Mouse (Mus musculus) forebrain, embryonic 12.5 days (tissue): ENCODE measurements at regions not wholly inside any gene's neighbourhood (a gene's known extent, or its start where the extent isn't known, plus 50 kb on each side); places are given as distances from the start of the nearest gene placed in this dataset.

Experiments used
- ATAC-seq: fragments of 200-750 bp; cut with Nextera tagmentation; 2 replicates; pipeline ENCODE4 v1.8.0; 2017; ENCODE audit warnings: moderate TSS enrichment; ENCODE audit not compliant: low FRiP score
- H3K27ac ChIP-seq: fragments of 300-500 bp; sonication (generic); 2 replicates; pipeline ENCODE4 v1.5.1; 2016; ENCODE audit warnings: mild to moderate bottlenecking
- H3K27me3 ChIP-seq: fragments of 300-500 bp; sonication (generic); 2 replicates; pipeline ENCODE4 v1.6.1; 2016; ENCODE audit warnings: mild to moderate bottlenecking
- H3K36me3 ChIP-seq: fragments of 300-500 bp; sonication (generic); replicated peaks from 2 replicates; pipeline ENCODE4 v1.6.1; 2016; ENCODE audit warnings: mild to moderate bottlenecking
- H3K4me1 ChIP-seq: fragments of 300-500 bp; sonication (generic); 2 replicates; pipeline ENCODE4 v1.6.1; 2016
- H3K4me2 ChIP-seq: fragments of 300-500 bp; sonication (generic); 2 replicates; pipeline ENCODE4 v1.6.1; 2016; ENCODE audit warnings: mild to moderate bottlenecking, moderate library complexity
- H3K4me3 ChIP-seq: fragments of 300-500 bp; sonication (generic); replicated peaks from 2 replicates; pipeline ENCODE4 v1.5.1; 2016; ENCODE audit warnings: mild to moderate bottlenecking
- H3K9ac ChIP-seq: fragments of 300-500 bp; sonication (generic); 2 replicates; pipeline ENCODE4 v1.6.1; 2016; ENCODE audit warnings: mild to moderate bottlenecking
- H3K9me3 ChIP-seq: fragments of 300-500 bp; sonication (generic); 2 replicates; pipeline ENCODE4 v1.6.1; 2016
- WGBS: fragments of 180-500 bp; shearing (Covaris S2); methylation state at CpG from one replicate; pipeline ENCODE4 v1.1.7; 2016; 5-methylcytosine and 5-hydroxymethylcytosine counted together

- Histone ChIP-seq H3K4me1 (no peaks in the 10 kb centered on the region), H3K27me3 (no peaks in the 10 kb centered on the region), H3K4me3 (no peak overlapping the region), H3K27ac (no peak overlapping the region), H3K9me3 (no peaks in the 10 kb centered on the region), H3K9ac (no peak overlapping the region), H3K4me2 (no peak overlapping the region), H3K36me3 (no peaks in the 10 kb centered on the region)
- WGBS: 74% methylated on average over 4 of the region's 4 CpGs
- no peak for ATAC-seq
Observed at GRCm38 (mm10) chr1:76880783-76881145, 634.1 kb downstream of the Epha4 start.

DNA sequence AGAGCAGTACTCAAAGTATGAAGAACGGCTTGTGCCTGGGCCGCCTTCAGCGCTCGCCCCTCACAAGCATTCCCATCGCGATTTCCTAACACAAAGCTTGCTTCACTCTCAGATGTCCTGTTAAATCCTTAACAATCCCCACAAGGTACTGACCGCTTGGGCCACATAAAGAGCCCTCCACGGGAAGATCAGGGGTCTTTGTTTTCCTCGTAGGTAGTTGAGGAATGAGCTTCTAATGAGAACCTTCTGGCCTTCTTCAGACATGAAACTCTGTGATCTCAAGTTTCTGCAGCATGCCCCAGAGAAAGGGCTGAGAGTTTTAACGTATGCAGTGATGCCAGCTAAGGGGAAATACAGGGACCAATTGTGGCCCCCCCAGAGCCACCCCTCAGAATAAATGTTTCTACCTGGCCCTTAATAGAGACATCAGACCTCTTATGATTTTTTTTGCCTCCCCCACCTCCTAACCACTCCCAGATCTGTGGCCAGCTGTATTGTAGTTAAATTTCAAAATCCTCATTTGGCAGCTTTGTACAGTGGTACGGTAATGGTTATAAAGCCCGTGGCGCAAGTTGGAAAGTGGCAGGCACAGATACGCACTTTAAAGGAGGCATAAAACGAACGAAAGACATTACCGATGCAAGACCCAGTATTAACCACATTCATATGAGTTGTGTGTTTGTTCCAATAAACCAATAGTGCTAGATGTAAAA lies 618.6 kb downstream of the Epha4 start:
- H3K9me3 ChIP-seq: no peaks in the 10 kb centered on the region
- no peaks in the 10 kb centered on the region for H3K4me1 ChIP-seq
- 47% methylated on average over 17 of the region's 17 CpGs for WGBS
- H3K27me3 ChIP-seq: 0 out of 2 replicates have a peak, but pooled peaks cover 3% of the 10 kb centered on the region
- no peak overlapping the region for H3K4me3 ChIP-seq
- no peak overlapping the region for H3K9ac ChIP-seq
- no peak overlapping the region for H3K27ac ChIP-seq
- ATAC-seq: no peak
- H3K4me2 ChIP-seq: no peak overlapping the region
- no peaks in the 10 kb centered on the region for H3K36me3 ChIP-seq

DNA sequence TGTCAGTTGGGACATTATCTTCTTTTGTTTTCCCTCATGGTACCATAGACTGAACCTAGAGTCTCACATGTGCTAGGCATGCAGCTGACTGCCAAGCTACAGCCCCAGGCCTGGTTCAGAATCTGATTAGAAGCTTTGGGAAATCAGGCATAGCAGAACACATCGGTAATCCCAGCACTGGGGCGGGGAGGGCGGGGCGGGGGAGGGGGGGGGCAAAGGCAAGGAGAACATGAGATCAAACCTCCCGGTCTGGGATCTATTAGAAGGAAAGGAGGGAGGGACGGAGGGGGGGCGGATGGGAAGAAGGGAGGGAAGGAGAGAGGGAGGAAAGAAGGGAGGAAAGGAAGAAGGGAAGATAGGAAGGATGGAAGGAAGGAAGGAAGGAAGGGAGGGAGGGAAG lies 617.5 kb downstream of the Epha4 start:
- ATAC-seq: no peak
- H3K4me1 ChIP-seq: no peaks in the 10 kb centered on the region
- H3K4me3 ChIP-seq: no peak overlapping the region
- 59% methylated on average over 5 of the region's 7 CpGs for WGBS
- no peak overlapping the region for H3K27ac ChIP-seq
- no peaks in the 10 kb centered on the region for H3K9me3 ChIP-seq
- H3K36me3 ChIP-seq: no peaks in the 10 kb centered on the region
- no peak overlapping the region for H3K9ac ChIP-seq
- 0 out of 2 replicates have a peak, but pooled peaks cover 3% of the 10 kb centered on the region for H3K27me3 ChIP-seq
- H3K4me2 ChIP-seq: no peak overlapping the region

DNA sequence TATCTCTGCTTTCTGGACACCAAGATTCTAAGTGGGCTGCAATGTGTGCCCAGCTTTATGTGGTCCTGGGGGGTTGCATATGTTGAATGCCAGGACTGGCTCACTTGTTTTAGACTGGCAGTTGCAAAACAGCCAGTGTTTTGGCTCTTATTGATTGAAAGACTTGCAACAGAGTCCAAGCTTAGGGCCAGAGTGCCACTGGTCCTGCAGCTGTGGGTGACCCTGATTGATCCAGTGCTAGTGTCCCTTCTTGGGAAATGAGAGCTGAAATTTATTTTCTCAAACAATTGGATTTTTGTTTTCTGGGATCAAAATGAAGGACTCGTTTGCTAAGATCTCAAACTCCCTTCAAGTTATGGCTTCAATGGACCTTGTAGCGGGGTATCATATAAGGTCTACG lies 603.4 kb downstream of the Epha4 start:
- Histone ChIP-seq H3K4me3 (no peak overlapping the region), H3K27me3 (no peaks in the 10 kb centered on the region), H3K27ac (no peak overlapping the region), H3K9me3 (no peaks in the 10 kb centered on the region), H3K4me1 (no peaks in the 10 kb centered on the region), H3K9ac (no peak overlapping the region), H3K4me2 (no peak overlapping the region), H3K36me3 (no peaks in the 10 kb centered on the region)
- WGBS: 88% methylated on average over 3 of the region's 3 CpGs
- no peak for ATAC-seq

DNA sequence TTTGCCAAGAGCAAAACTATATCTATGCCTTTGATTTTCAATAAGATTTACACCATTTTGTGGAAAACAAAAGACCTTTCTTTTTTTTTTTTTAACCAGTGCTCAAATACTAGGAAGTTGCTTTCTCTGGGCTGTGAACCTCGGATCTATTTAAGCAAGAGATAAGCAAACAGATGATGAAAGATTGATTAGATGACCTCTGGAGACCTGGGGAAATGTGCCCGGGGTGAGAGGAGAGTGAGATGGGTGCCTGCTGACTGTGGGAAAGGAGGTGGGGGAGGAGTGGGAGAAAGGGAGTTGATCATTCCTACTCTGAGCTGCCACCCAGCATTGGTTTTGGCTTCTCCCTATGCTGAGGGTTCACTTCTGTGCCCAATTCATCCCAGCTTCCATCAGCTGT lies 595.3 kb downstream of the Epha4 start:
- H3K9ac ChIP-seq: no peak overlapping the region
- no peaks in the 10 kb centered on the region for H3K27me3 ChIP-seq
- H3K4me1 ChIP-seq: no peaks in the 10 kb centered on the region
- WGBS: 67% methylated on average over 2 of the region's 2 CpGs
- no peak overlapping the region for H3K4me3 ChIP-seq
- H3K36me3 ChIP-seq: no peaks in the 10 kb centered on the region
- H3K9me3 ChIP-seq: no peaks in the 10 kb centered on the region
- ATAC-seq: no peak
- no peak overlapping the region for H3K27ac ChIP-seq
- no peak overlapping the region for H3K4me2 ChIP-seq

DNA sequence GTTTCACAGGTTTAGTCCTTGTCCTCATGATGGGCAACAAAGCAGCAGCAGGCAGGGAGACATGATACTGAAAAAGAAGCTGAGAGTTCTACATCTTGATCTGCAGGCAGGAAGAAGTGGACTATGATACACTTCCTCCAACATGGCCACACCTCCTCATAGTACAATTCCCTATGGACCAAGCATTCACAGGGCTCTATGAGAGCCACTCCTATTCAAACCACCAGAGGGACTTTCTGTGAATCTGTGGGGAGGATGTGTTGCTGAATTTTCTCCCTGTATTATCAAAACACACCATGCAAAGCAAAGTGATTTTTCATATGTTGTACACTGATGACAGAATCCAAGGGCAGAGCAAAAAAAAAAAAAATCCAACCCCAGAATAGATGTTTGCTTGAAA lies 594.3 kb downstream of the Epha4 start:
- no peak for ATAC-seq
- H3K4me3 ChIP-seq: no peak overlapping the region

DNA sequence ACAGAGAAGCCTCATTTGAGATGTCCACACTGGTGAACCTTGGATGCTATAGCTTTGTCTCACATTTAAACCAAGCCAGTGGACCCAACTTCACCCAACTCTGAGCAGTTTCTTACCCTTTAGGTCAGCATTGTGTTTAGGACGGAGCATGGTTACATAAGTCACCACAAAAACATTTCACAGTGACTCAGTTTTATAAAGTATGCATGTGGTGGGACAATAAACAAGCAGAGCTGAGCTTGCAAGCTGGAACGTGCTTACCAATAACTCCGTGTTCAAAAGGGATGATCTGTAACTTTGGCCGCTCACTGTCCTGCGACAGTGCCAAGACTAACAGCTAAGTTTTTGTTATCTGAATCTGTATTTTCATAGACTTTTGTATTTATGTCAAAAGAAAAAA lies 587.8 kb downstream of the Epha4 start:
- 83% methylated on average over 5 of the region's 5 CpGs for whole genome bisulfite sequencing
- ATAC-seq: no peak

More for the DNA sequence above, 594.3 kb downstream of the Epha4 start:
- no peak overlapping the region for H3K4me2 ChIP-seq
- 0 out of 2 replicates have a peak, but pooled peaks cover 5% of the 10 kb centered on the region for H3K4me1 ChIP-seq
- H3K9me3 ChIP-seq: no peaks in the 10 kb centered on the region
- no peaks in the 10 kb centered on the region for H3K36me3 ChIP-seq
- H3K27me3 ChIP-seq: no peaks in the 10 kb centered on the region
- H3K9ac ChIP-seq: no peak overlapping the region
- no peak overlapping the region for H3K27ac ChIP-seq

DNA sequence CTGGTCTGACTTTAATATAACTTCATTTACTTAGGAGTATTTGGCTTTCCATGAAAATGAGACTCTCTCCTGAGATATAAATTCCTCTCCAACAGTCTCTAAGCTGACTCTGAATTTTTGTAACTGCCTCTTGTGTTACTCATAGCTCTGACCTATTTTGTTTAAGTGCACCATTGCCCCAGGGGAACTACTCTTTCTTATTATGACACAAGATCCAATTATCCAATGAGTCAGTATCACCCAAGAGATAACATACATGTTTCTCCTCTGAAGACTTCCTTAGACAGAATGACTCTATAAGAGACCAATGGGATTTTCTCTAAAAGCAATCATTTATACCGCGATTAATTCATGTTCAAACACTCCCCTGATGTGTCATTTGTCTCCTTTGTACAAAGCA lies 586.9 kb downstream of the Epha4 start:
- no peak for ATAC-seq
- Histone ChIP-seq H3K4me1 (0 out of 2 replicates have a peak, but pooled peaks cover 5% of the 10 kb centered on the region), H3K27me3 (no peaks in the 10 kb centered on the region), H3K4me3 (no peak overlapping the region), H3K9ac (no peak overlapping the region), H3K27ac (no peak overlapping the region), H3K9me3 (no peaks in the 10 kb centered on the region), H3K4me2 (no peak overlapping the region), H3K36me3 (no peaks in the 10 kb centered on the region)
- 83% methylated on average over 2 of the region's 2 CpGs for WGBS

More for the DNA sequence above, 587.8 kb downstream of the Epha4 start:
- Histone ChIP-seq H3K4me1 (0 out of 2 replicates have a peak, but pooled peaks cover 5% of the 10 kb centered on the region), H3K9ac (no peak overlapping the region), H3K4me2 (no peak overlapping the region), H3K4me3 (no peak overlapping the region), H3K36me3 (no peaks in the 10 kb centered on the region), H3K9me3 (no peaks in the 10 kb centered on the region), H3K27me3 (no peaks in the 10 kb centered on the region), H3K27ac (no peak overlapping the region)

DNA sequence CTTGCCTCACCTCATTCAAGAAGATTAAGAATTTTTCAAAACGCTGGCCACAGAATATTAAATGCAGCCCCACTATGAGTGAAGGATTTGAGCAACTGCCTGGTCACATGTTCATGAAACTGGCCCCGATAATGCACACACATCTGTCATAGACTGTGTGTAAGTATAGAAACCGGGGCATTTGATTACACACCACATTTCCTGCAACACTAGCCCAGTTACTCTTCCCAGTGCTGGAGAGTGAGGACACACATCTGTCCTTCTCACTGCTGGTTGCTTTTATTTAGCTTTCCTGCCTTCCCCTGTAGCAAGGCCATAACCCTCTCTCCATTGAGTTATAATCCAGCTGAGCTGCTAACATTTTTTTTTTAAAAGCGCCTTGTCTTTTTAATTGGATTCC lies 581.4 kb downstream of the Epha4 start:
- no peaks in the 10 kb centered on the region for H3K4me1 ChIP-seq
- no peak overlapping the region for H3K27ac ChIP-seq
- WGBS: 90% methylated on average over 4 of the region's 4 CpGs
- no peak overlapping the region for H3K4me3 ChIP-seq
- ATAC-seq: no peak
- no peaks in the 10 kb centered on the region for H3K9me3 ChIP-seq
- no peaks in the 10 kb centered on the region for H3K36me3 ChIP-seq
- no peak overlapping the region for H3K4me2 ChIP-seq
- H3K9ac ChIP-seq: no peak overlapping the region
- no peaks in the 10 kb centered on the region for H3K27me3 ChIP-seq

GRCm38 (mm10) chr1:76942730-76943129 lies 572.2 kb downstream of the Epha4 start:
- Histone ChIP-seq H3K27me3 (no peaks in the 10 kb centered on the region), H3K9ac (no peak overlapping the region), H3K4me2 (no peak overlapping the region), H3K4me1 (no peaks in the 10 kb centered on the region), H3K36me3 (no peaks in the 10 kb centered on the region), H3K27ac (no peak overlapping the region), H3K4me3 (no peak overlapping the region), H3K9me3 (no peaks in the 10 kb centered on the region)
- 52% methylated on average over 3 of the region's 3 CpGs for WGBS
- no peak for ATAC-seq

DNA sequence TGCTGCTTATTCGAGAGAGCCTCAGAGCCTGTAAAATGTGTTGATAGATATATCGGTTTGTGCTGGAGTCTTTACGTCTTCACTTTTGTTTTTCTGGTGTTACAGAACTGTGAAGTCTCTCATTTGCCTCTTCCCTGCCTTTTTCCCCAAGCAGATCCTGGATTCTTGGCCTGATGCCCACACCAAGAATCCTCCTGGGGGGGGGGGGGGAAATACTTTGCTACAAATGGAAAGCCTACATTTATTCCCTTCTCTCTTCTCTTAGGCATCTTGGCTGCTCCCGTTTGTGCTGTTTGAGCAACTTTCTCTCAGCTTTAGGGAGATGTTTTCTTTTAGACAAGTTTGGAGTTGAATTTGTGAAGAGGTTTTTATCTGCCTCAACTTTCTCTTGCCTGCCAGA lies 570.8 kb downstream of the Epha4 start:
- Histone ChIP-seq H3K36me3 (no peaks in the 10 kb centered on the region), H3K4me1 (no peaks in the 10 kb centered on the region), H3K27ac (no peak overlapping the region), H3K4me3 (no peak overlapping the region), H3K27me3 (no peaks in the 10 kb centered on the region), H3K9me3 (no peaks in the 10 kb centered on the region), H3K9ac (no peak overlapping the region), H3K4me2 (no peak overlapping the region)
- no peak for ATAC-seq
- WGBS: 95% methylated on average over 4 of the region's 4 CpGs

DNA sequence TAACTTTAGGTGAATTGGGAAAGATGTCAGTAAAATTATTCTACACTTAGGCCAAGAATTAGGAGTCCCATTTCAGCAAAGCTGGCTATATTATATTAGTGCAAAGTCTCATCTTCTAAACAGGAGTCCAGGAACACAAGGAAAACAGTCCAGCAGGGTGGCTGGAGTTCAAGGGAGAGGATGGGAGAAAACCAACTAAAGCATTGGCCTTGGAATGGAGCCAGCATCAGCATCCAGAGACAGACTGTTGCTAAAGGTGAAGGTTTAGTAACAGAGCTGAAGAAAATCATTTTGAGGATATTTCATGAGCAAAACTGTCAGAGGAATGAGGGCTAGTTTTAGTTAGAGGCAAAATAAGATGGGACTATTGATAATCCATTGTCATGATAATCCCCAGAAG lies 559.9 kb downstream of the Epha4 start:
- no peak overlapping the region for H3K9ac ChIP-seq
- no peaks in the 10 kb centered on the region for H3K4me1 ChIP-seq
- H3K9me3 ChIP-seq: no peaks in the 10 kb centered on the region
- H3K4me3 ChIP-seq: no peak overlapping the region
- no peak for ATAC-seq
- no peak overlapping the region for H3K4me2 ChIP-seq
- no peaks in the 10 kb centered on the region for H3K27me3 ChIP-seq
- no peaks in the 10 kb centered on the region for H3K36me3 ChIP-seq
- no peak overlapping the region for H3K27ac ChIP-seq

DNA sequence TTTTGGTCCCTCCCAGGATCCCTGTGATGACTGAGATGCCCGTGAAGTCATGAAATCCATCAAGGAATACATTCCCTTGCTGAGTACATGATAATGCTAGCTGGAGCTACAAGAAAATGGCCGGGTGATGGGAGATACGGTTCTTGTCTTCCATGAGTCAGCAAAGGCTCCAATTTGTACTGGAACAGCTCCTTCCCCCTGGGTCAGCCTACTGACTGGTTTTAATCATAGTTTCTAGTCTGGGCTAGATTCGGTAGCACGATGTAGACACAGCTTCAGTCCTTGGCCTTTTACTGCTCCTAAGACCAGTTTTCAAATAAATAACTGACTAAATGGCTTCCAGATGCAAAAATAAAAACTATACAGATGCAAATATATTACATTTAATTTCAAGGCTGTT lies 557.5 kb downstream of the Epha4 start:
- no peak for ATAC-seq
- Histone ChIP-seq H3K4me2 (no peak overlapping the region), H3K9ac (no peak overlapping the region), H3K9me3 (no peaks in the 10 kb centered on the region), H3K27me3 (no peaks in the 10 kb centered on the region), H3K27ac (no peak overlapping the region), H3K36me3 (no peaks in the 10 kb centered on the region), H3K4me3 (no peak overlapping the region), H3K4me1 (no peaks in the 10 kb centered on the region)
- 88% methylated on average over 5 of the region's 5 CpGs for WGBS
